Mouse (Mus musculus): ENCODE results near the gene Hist1h3e. TPM values are rescaled to one million over a fixed set of nuclear protein-coding genes. Genes with fewer than 3 reads are reported as not detected.
"Not testable (repeated sequence)": the region's sequence is repeated elsewhere in the genome, so short reads cannot be mapped to it uniquely, and the experiment has no call there.

Gene Hist1h3e
- 2.8 and 2.9 TPM in 2 replicates for polyA plus RNA-seq (2012; ENCODE audit: insufficient read depth, insufficient read length, missing spikeins)

DNA sequence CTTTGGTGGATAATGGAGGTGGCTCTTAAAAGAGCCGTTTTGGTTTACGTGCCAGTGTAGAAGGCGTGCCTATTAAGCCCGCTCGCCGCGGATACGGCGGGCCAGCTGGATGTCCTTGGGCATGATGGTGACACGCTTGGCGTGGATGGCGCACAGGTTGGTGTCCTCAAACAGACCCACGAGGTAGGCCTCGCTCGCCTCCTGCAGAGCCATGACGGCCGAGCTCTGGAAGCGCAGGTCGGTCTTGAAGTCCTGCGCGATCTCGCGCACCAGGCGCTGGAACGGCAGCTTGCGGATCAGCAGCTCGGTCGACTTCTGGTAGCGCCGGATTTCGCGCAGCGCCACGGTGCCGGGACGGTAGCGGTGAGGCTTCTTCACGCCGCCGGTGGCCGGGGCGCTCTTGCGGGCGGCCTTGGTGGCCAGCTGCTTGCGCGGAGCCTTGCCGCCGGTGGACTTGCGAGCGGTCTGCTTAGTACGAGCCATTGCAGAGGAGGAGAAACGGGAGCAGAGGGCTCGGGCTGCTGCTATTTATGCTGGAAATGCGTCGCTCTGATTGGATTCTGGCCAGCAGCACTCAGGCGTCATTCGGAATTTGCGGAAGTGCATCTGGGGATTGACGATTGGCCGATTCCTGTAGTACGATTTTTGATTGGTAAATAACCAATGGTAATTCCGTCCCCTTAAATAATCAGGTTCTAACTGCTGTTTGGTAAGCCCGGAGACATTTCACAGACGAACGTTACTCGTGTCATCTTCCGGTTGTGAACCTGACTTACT, at the start of gene Hist1h3e:
Gene Hist1h3e (minus strand): TSS at position 487 of the 777 bp plus-strand sequence.
- peak within 1 kb of the TSS; percentile 70 for H3K27ac ChIP-seq (replicated peaks; ENCODE audit: low read depth, low read length)
- not testable (repeated sequence) for H3K4me1 ChIP-seq (ENCODE audit: control insufficient read depth, insufficient read depth, insufficient read length, low read length)
- peak within 1 kb of the TSS; percentile 75 for H3K4me3 ChIP-seq (ENCODE audit: insufficient read depth, low read depth, low read length)

DNA sequence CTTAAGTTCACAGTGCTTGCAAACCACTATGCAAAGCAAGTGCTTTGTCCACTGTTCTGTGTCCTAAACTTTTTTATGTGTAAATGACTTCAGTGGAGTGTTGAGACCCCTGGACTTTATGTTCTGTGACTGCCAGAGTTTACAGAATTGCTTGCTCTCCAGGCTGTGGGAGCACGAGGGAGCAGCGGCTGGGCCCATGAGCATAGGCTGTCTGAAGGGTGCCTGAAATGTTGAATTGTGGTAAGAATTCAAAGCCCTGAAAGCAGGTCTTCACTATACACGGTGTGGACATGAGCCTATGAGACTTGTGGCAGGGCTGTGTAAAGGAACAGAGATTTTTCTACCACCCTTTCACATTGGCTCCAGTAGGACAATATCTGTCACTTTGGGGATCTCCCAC, 49.5 kb upstream of the Hist1h3e start:
- no peak overlapping the region for H3K27ac ChIP-seq (replicated peaks; ENCODE audit: low read depth, low read length)
- no peak overlapping the region for H3K4me3 ChIP-seq (ENCODE audit: insufficient read depth, low read depth, low read length)
- H3K4me1 ChIP-seq (ENCODE audit: control insufficient read depth, insufficient read depth, insufficient read length, low read length) = no peaks in the 10 kb centered on the region

DNA sequence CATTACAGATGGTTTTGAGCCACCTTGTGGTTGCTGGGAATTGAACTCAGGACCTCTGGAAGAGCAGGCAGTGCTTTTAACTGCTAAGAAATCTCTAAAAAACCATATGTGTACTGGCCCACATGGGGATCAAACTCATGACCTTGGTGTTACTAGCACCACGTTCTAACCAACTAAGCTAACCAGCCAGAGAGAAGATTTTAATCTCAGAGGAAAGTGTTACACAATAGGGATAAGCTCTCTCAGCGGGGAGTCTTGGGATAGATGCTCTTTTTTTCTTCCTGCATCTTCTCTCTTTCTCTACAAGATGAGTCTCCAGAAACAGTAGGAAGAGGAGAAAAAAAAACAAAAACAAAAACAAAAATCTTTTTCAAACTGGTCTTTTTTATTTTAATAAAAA, 48.2 kb upstream of the Hist1h3e start:
- Histone ChIP-seq H3K4me1 (ENCODE audit: control insufficient read depth, insufficient read depth, insufficient read length, low read length) (no peaks in the 10 kb centered on the region), H3K4me3 (ENCODE audit: insufficient read depth, low read depth, low read length) (no peak overlapping the region), H3K27ac (replicated peaks; ENCODE audit: low read depth, low read length) (no peak overlapping the region)

DNA sequence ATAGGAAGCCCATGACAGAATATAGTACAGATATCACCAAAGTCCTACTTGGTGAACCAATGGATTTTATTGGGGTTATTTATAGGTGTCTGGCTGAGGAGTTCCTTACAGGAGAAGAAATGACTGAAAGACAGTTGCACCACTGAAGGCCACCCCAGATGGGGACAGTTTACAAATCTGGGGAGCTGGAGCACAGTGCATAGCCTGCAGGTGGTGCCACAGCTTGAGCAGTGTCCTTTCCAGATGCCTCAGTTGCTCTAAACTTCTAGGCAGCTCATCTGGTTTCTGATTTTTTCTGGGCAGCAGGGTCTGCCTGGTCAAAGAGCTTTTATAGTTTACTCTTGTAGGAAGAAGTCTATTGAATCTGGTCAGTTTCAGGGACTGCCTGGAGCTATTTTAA, 47.7 kb upstream of the Hist1h3e start:
- Histone ChIP-seq H3K4me1 (ENCODE audit: control insufficient read depth, insufficient read depth, insufficient read length, low read length) (no peaks in the 10 kb centered on the region), H3K27ac (replicated peaks; ENCODE audit: low read depth, low read length) (no peak overlapping the region), H3K4me3 (ENCODE audit: insufficient read depth, low read depth, low read length) (no peak overlapping the region)

DNA sequence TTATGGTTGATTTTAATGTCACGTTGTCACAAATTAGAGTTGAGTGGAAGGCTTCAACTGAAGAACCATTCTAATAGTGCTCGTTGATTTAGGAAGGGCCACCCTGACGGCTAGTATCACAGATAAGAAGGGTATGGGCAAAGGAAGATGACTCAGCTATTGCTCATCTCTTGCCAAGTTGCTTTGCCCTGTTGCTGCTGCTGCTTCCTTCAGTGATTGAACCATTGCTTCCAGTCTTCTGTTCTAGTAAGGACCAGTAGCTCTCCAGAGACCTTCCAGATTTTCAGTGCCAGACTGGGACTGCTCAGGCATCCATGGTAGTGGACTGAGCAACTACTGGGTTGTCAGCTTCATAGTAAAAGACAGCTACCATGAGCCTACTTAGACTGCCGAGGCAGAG, 47.0 kb upstream of the Hist1h3e start:
- no peaks in the 10 kb centered on the region for H3K4me1 ChIP-seq (ENCODE audit: control insufficient read depth, insufficient read depth, insufficient read length, low read length)
- H3K4me3 ChIP-seq (ENCODE audit: insufficient read depth, low read depth, low read length) = no peak overlapping the region
- H3K27ac ChIP-seq (replicated peaks; ENCODE audit: low read depth, low read length) = no peak overlapping the region

DNA sequence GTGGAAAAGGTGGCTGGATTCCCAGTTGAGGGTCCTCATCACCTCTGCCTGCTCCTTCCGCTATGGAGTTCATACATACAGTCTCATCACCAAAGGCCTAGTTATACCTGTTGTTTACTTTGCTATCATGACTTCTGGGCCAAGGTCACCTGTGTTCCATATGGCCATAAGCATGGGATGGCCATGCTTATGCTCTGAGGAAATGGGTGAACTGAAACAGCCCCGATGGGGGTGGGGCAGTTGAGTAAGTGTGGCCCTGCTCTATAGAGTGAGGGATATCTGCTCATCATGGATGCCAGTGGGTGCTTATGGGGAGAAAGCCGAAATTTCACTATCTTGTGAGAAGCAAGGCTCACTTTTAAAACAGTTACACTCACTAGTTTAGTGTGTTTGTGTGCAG, 42.9 kb upstream of the Hist1h3e start:
- no peaks in the 10 kb centered on the region for H3K4me1 ChIP-seq (ENCODE audit: control insufficient read depth, insufficient read depth, insufficient read length, low read length)
- H3K4me3 ChIP-seq (ENCODE audit: insufficient read depth, low read depth, low read length) = no peak overlapping the region
- no peak overlapping the region for H3K27ac ChIP-seq (replicated peaks; ENCODE audit: low read depth, low read length)

DNA sequence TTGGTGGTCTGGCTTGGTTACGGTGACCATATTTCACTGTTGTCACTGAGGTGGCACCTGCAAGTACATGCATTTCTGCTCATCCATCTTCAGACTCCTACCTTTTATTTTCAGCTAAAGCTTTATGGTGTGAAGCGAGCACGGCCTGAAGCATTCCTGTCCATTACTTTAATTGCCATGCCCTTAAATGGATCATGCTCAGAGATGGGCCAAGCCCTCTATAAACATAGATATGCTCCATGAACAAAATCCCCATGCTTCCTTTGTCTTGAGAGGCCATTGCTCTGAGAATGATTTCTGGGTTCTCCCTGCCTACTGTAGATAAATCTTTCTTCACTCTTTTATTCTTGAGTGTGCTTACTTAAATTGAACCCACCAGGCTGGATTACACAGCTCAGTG, 42.3 kb upstream of the Hist1h3e start:
- H3K4me3 ChIP-seq (ENCODE audit: insufficient read depth, low read depth, low read length) = no peak overlapping the region
- H3K27ac ChIP-seq (replicated peaks; ENCODE audit: low read depth, low read length) = no peak overlapping the region
- H3K4me1 ChIP-seq (ENCODE audit: control insufficient read depth, insufficient read depth, insufficient read length, low read length) = no peaks in the 10 kb centered on the region

DNA sequence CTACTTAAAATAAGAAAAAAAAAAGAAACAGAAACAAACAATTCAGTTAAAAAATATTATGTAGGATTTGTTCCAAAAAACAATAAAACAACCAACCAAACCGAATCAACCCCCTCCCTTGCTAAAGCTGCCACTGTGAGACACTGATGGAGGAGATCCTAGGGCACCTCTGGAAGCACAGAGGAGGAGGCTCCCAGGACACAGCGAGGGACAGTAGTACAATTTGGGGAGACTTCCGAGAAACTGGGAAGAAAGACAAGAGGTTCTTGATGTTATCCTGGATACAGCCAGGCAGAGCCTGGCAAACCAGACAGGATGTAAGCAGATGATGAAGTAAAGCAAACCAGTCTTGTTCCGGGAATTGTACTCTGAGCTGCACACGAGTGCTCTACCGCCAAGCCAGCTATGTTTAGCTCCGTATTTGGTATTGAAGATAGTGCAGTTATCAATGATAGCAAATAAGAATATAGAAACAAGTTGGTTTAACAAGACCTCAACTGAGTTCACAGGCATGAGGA, 41.1 kb upstream of the Hist1h3e start:
- H3K27ac ChIP-seq (replicated peaks; ENCODE audit: low read depth, low read length) = no peak overlapping the region
- no peaks in the 10 kb centered on the region for H3K4me1 ChIP-seq (ENCODE audit: control insufficient read depth, insufficient read depth, insufficient read length, low read length)

DNA sequence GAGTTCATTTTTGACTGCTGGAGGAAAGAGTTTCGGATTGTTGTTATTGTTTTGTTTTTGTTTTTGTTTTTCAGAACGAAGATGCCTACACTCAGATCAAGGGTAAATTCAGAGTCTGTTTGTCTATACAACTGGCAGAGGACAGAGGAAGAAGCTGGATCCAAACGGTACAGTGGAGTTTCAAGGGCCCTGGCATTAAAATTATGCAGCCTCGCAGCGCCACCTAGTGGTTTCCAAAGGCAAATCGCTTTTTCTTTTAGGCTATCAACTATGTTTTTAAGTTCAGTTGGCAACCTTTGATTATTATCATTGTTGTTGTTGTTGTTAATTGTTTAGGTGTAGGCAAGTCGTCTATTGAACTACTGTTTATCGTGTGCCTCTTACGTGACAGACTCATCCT, 35.8 kb upstream of the Hist1h3e start:
- H3K4me3 ChIP-seq (ENCODE audit: insufficient read depth, low read depth, low read length) = no peak overlapping the region
- H3K27ac ChIP-seq (replicated peaks; ENCODE audit: low read depth, low read length) = no peak overlapping the region
- H3K4me1 ChIP-seq (ENCODE audit: control insufficient read depth, insufficient read depth, insufficient read length, low read length) = peaks cover 3% of the 10 kb centered on the region; the same call in 1 of the 2 replicates

More for the DNA sequence above, 41.1 kb upstream of the Hist1h3e start:
- no peak overlapping the region for H3K4me3 ChIP-seq (ENCODE audit: insufficient read depth, low read depth, low read length)

DNA sequence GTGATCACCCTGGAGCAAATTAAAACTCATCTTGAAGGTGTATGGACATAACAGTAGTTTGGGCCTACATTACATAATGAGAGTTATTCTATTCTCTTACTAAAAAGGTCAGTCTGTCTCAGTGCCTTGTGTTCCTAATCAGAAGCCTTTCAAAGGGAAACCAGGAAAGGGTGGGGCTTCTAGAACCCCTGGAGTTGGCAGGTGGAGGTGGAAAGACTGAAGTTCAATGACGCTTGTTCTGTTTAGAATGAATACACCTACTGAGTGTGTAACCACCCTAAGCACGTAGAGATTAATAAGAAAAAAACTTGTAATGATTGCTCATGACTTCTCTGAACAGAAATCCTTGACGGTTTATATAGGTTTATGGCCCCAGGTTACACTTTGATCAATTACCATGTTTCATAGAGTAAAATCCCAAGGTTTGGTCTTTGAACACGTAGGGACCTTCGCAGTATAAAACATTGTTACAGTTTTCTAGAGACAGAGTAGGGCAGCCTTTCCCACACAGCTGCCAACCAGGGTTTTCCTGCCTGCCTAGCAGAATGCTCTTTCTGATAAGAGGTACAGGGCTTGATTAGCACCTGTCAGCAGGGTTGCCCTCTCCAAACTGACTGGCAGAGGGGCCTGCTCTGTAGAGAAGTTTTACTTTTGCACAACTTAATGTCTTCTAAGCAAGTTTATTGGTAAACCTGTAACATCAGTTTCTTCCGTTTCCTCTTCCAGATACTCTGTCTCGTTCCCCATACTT, 33.6 kb upstream of the Hist1h3e start:
- no peak overlapping the region for H3K4me3 ChIP-seq (ENCODE audit: insufficient read depth, low read depth, low read length)
- peaks cover 3% of the 10 kb centered on the region; the same call in 1 of the 2 replicates for H3K4me1 ChIP-seq (ENCODE audit: control insufficient read depth, insufficient read depth, insufficient read length, low read length)
- H3K27ac ChIP-seq (replicated peaks; ENCODE audit: low read depth, low read length) = no peak overlapping the region

DNA sequence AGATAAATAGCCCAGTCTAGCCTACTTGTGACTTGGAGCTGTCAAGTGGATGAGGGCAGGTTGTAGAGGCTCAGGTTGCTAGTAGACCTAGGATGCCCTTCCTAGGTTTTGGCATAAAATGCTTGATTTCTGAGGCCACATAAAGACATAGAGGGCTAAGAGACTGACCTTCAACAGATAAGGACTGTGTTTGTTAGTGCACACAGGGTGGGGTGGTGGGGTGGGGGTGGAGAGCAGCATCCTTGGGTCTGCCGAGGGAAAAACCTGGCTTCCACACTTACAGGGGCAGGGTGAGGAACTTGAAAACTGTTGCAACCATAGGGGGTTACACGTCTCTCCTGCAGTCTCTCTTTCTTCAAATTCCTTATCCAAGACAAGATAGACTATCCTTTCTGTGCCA, 33.0 kb upstream of the Hist1h3e start:
- H3K27ac ChIP-seq (replicated peaks; ENCODE audit: low read depth, low read length) = no peak overlapping the region
- no peak overlapping the region for H3K4me3 ChIP-seq (ENCODE audit: insufficient read depth, low read depth, low read length)
- peaks cover 3% of the 10 kb centered on the region; the same call in 1 of the 2 replicates for H3K4me1 ChIP-seq (ENCODE audit: control insufficient read depth, insufficient read depth, insufficient read length, low read length)

DNA sequence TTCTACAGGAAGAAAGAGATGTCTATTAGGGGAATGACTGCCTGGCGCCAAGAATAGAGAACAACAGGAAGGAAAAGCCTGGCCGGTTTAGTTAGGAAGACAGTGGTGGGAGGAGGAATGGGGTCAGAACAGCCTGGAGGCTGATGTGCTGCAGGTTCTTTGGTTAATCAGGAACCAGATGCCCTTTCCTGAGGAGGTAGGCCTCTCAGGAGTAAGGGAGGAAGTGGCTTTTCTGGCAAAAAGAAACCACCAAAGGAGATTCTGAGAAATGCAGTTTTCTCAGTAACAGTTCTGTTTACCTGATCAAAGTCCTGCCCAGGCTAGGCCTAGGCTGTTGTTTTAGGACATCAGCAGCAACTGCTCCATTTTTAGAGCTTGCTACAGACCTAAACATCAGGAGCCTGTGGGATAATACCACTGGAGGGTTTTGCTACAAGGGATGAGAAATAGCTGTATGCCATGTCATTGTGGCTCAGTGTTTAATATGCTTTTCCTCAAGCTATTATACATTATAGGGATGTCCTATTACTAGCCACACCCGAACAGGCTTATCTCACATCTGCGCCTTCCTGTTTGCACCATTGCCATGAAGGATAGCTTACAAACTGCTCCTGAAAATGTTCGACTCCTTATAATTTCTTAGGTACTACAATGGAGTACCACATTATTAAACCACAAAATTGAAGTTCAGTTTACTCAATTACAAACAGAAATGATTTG, 31.0 kb upstream of the Hist1h3e start:
- Histone ChIP-seq H3K4me3 (ENCODE audit: insufficient read depth, low read depth, low read length) (no peak overlapping the region), H3K27ac (replicated peaks; ENCODE audit: low read depth, low read length) (no peak overlapping the region), H3K4me1 (ENCODE audit: control insufficient read depth, insufficient read depth, insufficient read length, low read length) (peaks cover 3% of the 10 kb centered on the region; the same call in 1 of the 2 replicates)

DNA sequence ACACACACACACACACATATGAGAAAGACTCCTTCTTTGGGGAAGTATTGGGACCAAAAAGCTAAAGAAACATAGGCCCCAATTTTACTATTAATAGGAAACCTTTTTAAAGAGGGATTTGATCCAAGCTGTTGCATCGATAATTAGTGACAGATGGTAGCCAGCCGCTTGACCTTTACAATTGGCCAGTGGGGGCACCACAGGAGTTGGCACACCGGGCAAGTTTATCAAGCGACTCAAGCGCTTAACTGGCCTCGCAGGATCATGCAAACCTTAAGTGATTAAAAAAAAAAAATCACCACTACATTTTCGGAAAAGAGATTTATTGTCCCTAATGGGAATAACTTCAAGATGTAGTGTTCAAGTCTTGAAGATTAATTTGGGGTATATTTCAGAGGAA, 30.4 kb upstream of the Hist1h3e start:
- Histone ChIP-seq H3K4me3 (ENCODE audit: insufficient read depth, low read depth, low read length) (no peak overlapping the region), H3K4me1 (ENCODE audit: control insufficient read depth, insufficient read depth, insufficient read length, low read length) (peaks cover 3% of the 10 kb centered on the region; the same call in 1 of the 2 replicates), H3K27ac (replicated peaks; ENCODE audit: low read depth, low read length) (no peak overlapping the region)

DNA sequence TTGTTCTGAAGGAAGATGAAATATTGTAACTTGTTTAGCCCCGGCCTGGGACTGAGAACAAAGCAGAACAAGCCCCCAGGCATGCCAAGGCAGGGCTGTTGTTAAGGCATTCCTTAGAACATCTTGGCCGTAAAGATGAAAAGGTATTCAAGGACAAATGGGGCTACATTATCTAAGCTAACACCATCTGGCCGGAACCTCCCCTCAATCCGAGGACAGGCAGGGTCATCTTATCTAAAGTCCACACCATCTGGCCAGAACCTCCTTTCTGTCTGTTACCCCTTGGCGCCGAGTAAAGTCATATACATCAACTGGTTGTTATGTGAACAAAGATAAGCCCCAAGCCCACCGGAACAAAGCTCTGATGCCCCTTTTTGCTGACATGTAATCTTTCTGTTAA, 29.7 kb upstream of the Hist1h3e start:
- H3K4me3 ChIP-seq (ENCODE audit: insufficient read depth, low read depth, low read length); H3K4me1 ChIP-seq (ENCODE audit: control insufficient read depth, insufficient read depth, insufficient read length, low read length): not testable (repeated sequence)

DNA sequence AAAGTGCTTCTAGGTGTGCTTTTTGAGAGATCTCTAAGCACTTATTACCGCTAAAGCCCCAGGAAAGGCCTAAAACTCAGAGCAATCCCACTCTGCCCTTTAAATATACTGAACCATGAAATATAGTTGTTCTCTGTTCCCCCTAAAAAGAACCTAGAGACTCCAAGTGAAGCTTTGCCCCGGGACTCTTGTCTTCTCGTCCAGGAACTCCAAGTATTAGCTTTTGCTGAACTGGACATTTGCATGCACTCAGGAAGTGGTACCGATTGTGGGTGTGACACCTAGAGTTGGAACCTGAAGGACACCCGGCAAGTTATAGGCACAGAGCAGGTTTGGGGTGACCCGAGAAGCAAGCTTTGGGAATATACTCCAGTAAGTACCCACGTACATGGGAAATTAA, 29.0 kb upstream of the Hist1h3e start:
- H3K4me3 ChIP-seq (ENCODE audit: insufficient read depth, low read depth, low read length) = no peak overlapping the region
- H3K27ac ChIP-seq (replicated peaks; ENCODE audit: low read depth, low read length) = no peak overlapping the region
- H3K4me1 ChIP-seq (ENCODE audit: control insufficient read depth, insufficient read depth, insufficient read length, low read length) = peaks cover 3% of the 10 kb centered on the region; the same call in 1 of the 2 replicates

More for the DNA sequence above, 29.7 kb upstream of the Hist1h3e start:
- not testable (repeated sequence) for H3K27ac ChIP-seq (replicated peaks; ENCODE audit: low read depth, low read length)
